In genomic region chr6:86368479-86368878, GRCm38 (mm10) we compare ENCODE assay signal across 28 mouse cellular contexts. TPM values are rescaled to one million over a fixed set of nuclear protein-coding genes. Genes with fewer than 3 reads are reported as not detected.
DNase-seq lines count a peak whose midpoint lies in the region; ATAC-seq and TF ChIP-seq lines count a peak whose summit lies in the region.
"Had no signal": no experiment of that assay in that cellular context is flagged by ENCODE, and none has a peak within 500 bp of the region (broad histone marks: within the 10 kb centered on the region; RNA-seq: fewer than 3 reads in every experiment).

No protein-coding gene starts in this region.

- 0 out of 2 replicates have a peak, but pooled peaks have one; percentile 19 for TF ChIP-seq POLR2A in embryonic fibroblast, embryonic 13.5 days (IDR thresholded peaks at IDR 0.05; ENCODE audit: low read depth, low read length)

- ATAC-seq in midbrain, embryonic 16.5 days = no peak
- ATAC-seq: forebrain, embryonic 13.5 days; forebrain, embryonic 16.5 days; hindbrain, embryonic 16.5 days; intestine, embryonic 15.5 days; Patski had no signal

- H3K9me3 ChIP-seq in midbrain, embryonic 16.5 days (replicated peaks; ENCODE audit: control insufficient read depth, low read length, poor library complexity, severe bottlenecking) = no peaks in the 10 kb centered on the region
- H3K9me3 ChIP-seq: embryonic facial prominence, embryonic 10.5 days; embryonic facial prominence, embryonic 13.5 days; forebrain, embryonic 10.5 days; forebrain, embryonic 13.5 days; G1E; heart, embryonic 12.5 days; heart, embryonic 15.5 days; hindbrain, embryonic 10.5 days; hindbrain, embryonic 13.5 days; intestine, embryonic 15.5 days had no signal

- no peak overlapping the region for H3K9ac ChIP-seq in midbrain, embryonic 16.5 days (ENCODE audit: low read depth, low read length)
- H3K9ac ChIP-seq: embryonic facial prominence, embryonic 13.5 days; forebrain, embryonic 13.5 days; heart, embryonic 12.5 days; heart, embryonic 15.5 days; hindbrain, embryonic 13.5 days; intestine, embryonic 15.5 days had no signal

- no peaks in the 10 kb centered on the region for H3K36me3 ChIP-seq in midbrain, embryonic 16.5 days (ENCODE audit: control insufficient read depth, insufficient read depth, low read length)

- no peak overlapping the region for H3K27ac ChIP-seq in embryonic fibroblast, embryonic 13.5 days (ENCODE audit: insufficient read depth, low read length)
- no peak overlapping the region for H3K27ac ChIP-seq in midbrain, embryonic 16.5 days (ENCODE audit: low read length)
- H3K27ac ChIP-seq: embryonic facial prominence, embryonic 10.5 days; embryonic facial prominence, embryonic 13.5 days; forebrain, embryonic 10.5 days; forebrain, embryonic 13.5 days; heart, embryonic 15.5 days; hindbrain, embryonic 10.5 days; hindbrain, embryonic 13.5 days; intestine, embryonic 15.5 days had no signal

- TF ChIP-seq CTCF in embryonic fibroblast, embryonic 13.5 days (IDR thresholded peaks at IDR 0.05; ENCODE audit: borderline replicate concordance, insufficient read depth, low read length) = no peak

- no peak overlapping the region for H3K4me3 ChIP-seq in embryonic fibroblast, embryonic 13.5 days (ENCODE audit: insufficient read depth, low read length)
- H3K4me3 ChIP-seq in midbrain, embryonic 16.5 days (ENCODE audit: low read depth, low read length) = no peak overlapping the region
- H3K4me3 ChIP-seq: embryonic facial prominence, embryonic 10.5 days; embryonic facial prominence, embryonic 13.5 days; forebrain, embryonic 13.5 days; heart, embryonic 12.5 days; heart, embryonic 15.5 days; hindbrain, embryonic 10.5 days; hindbrain, embryonic 13.5 days; intestine, embryonic 15.5 days had no signal

- H3K4me2 ChIP-seq in midbrain, embryonic 16.5 days (ENCODE audit: low read length) = no peak overlapping the region
- H3K4me2 ChIP-seq: embryonic facial prominence, embryonic 13.5 days; forebrain, embryonic 13.5 days; heart, embryonic 12.5 days; heart, embryonic 15.5 days; hindbrain, embryonic 13.5 days; intestine, embryonic 15.5 days had no signal

- peaks cover 4% of the 10 kb centered on the region for H3K4me1 ChIP-seq in embryonic fibroblast, embryonic 13.5 days (ENCODE audit: control insufficient read depth, insufficient read depth, low read length)
- peaks cover 32% of the 10 kb centered on the region for H3K4me1 ChIP-seq in midbrain, embryonic 16.5 days (ENCODE audit: control insufficient read depth, insufficient read depth, low read length)

- H3K27me3 ChIP-seq in midbrain, embryonic 16.5 days (ENCODE audit: control insufficient read depth, insufficient read depth, low read depth, low read length) = no peaks in the 10 kb centered on the region
- H3K27me3 ChIP-seq: embryonic facial prominence, embryonic 13.5 days; forebrain, embryonic 13.5 days; heart, embryonic 12.5 days; heart, embryonic 15.5 days; hindbrain, embryonic 13.5 days; intestine, embryonic 15.5 days; Patski had no signal

- WGBS in midbrain, embryonic 16.5 days = 88% methylated on average over 5 of the region's 5 CpGs

- peak; percentile 34 for DNase-seq in cerebellum, adult 9-10 months
- no peak for DNase-seq in cerebellum, adult 11 months
- peak; percentile 15 to 44 for DNase-seq in frontal cortex, postnatal 36 days (ENCODE audit: low spot score in 2 of 2)
- no peak for DNase-seq in frontal cortex, postnatal 10 days (ENCODE audit: low spot score in 2 of 2)
- DNase-seq: adrenal gland, postnatal 10 days; adrenal gland, postnatal 36 days; B cell, adult 2 months; embryo, embryonic 11 days; gastrocnemius, postnatal 25 days; heart, adult 18-20 months; heart, postnatal 10 days; heart, postnatal 36 days; kidney, adult 11 months had no signal

RNA-seq across cellular contexts. Expression of gene Snrpg, which starts 2.6 kb away (rescaled TPM):
- polyA plus RNA-seq in embryonic fibroblast, embryonic 13.5 days (2011; ENCODE audit: insufficient read length, low read depth, missing spikeins) = 141 and 203 TPM in 2 replicates
- polyA plus RNA-seq in midbrain, embryonic 16.5 days (2015; fragmentation: Nextera tagmentation; extraction: Ambion mirVana) = 280 and 327 TPM in 2 replicates

RNA-seq across cellular contexts. Expression of gene Fam136a, which starts 3.0 kb away (rescaled TPM):
- 27.5 and 31.9 TPM in 2 replicates for polyA plus RNA-seq in embryonic fibroblast, embryonic 13.5 days (2011; ENCODE audit: insufficient read length, low read depth, missing spikeins)
- 120 and 124 TPM in 2 replicates for polyA plus RNA-seq in midbrain, embryonic 16.5 days (2015; fragmentation: Nextera tagmentation; extraction: Ambion mirVana)

RNA-seq across cellular contexts. Expression of gene Pcyox1, which starts 28.5 kb away (rescaled TPM):
- 117 and 140 TPM in 2 replicates for polyA plus RNA-seq in embryonic fibroblast, embryonic 13.5 days (2011; ENCODE audit: insufficient read length, low read depth, missing spikeins)
- 93.6 and 100 TPM in 2 replicates for polyA plus RNA-seq in midbrain, embryonic 16.5 days (2015; fragmentation: Nextera tagmentation; extraction: Ambion mirVana)

RNA-seq across cellular contexts. Expression of gene Tia1, which starts 35.5 kb away (rescaled TPM):
- polyA plus RNA-seq in embryonic fibroblast, embryonic 13.5 days (2011; ENCODE audit: insufficient read length, low read depth, missing spikeins) = 92.6 and 133 TPM in 2 replicates
- polyA plus RNA-seq in midbrain, embryonic 16.5 days (2015; fragmentation: Nextera tagmentation; extraction: Ambion mirVana) = 313 and 356 TPM in 2 replicates

RNA-seq across cellular contexts. Expression of gene Gm44790, which starts 58.0 kb away (rescaled TPM):
- polyA plus RNA-seq in embryonic fibroblast, embryonic 13.5 days (2011; ENCODE audit: insufficient read length, low read depth, missing spikeins) = not detected in 2 replicates
- 0.47 TPM in 1 of 2 replicates, not detected in the other for polyA plus RNA-seq in midbrain, embryonic 16.5 days (2015; fragmentation: Nextera tagmentation; extraction: Ambion mirVana)
- polyA plus RNA-seq: embryonic facial prominence, embryonic 13.5 days; forebrain, embryonic 16.5 days; heart, embryonic 12.5 days; heart, embryonic 15.5 days; hindbrain, embryonic 10.5 days; hindbrain, embryonic 13.5 days; hindbrain, embryonic 16.5 days; intestine, embryonic 15.5 days had no signal

Comparison
In these comparisons a context has a peak if more than half of its experiments do, and no peak if none do; other contexts are left out.
1. DNase-seq: peak in cerebellum, adult 9-10 months (single experiment) and frontal cortex, postnatal 36 days (2 of 2); none in cerebellum, adult 11 months (single experiment) and frontal cortex, postnatal 10 days (0 of 2).